Mouse (Mus musculus) hindbrain, embryonic 14.5 days (tissue): ENCODE measurements around the gene Vps37b. TPM values are rescaled to one million over a fixed set of nuclear protein-coding genes. Genes with fewer than 3 reads are reported as not detected.
A peak's percentile ranks its signal among the peaks of the same experiment; 100 is the strongest.

Source experiments
- ATAC-seq: fragments of 200-750 bp; cut with Nextera tagmentation; 2 replicates; pipeline ENCODE4 v1.8.0; 2017; ENCODE audit warnings: moderate number of reproducible peaks, mild to moderate bottlenecking, moderate TSS enrichment, moderate library complexity; ENCODE audit not compliant: low FRiP score
- DNase-seq: peaks from one replicate; pipeline ENCODE4 v3.0.0-alpha.2; 2015; ENCODE audit warnings: low spot score
- H3K27ac ChIP-seq: fragments of 300-500 bp; sonication (generic); 2 replicates; pipeline ENCODE4 v1.5.1; 2014; ENCODE audit warnings: mild to moderate bottlenecking, moderate library complexity
- H3K27me3 ChIP-seq: fragments of 300-500 bp; sonication (generic); 2 replicates; pipeline ENCODE4 v1.6.1; 2014; ENCODE audit warnings: mild to moderate bottlenecking, low read length, mixed read lengths; ENCODE audit not compliant: control insufficient read depth, insufficient read depth
- H3K36me3 ChIP-seq: fragments of 300-500 bp; sonication (generic); replicated peaks from 2 replicates; pipeline ENCODE4 v1.6.1; 2014; ENCODE audit not compliant: control insufficient read depth, insufficient read depth
- H3K4me1 ChIP-seq: fragments of 300-500 bp; sonication (generic); replicated peaks from 2 replicates; pipeline ENCODE4 v1.6.1; 2014; ENCODE audit warnings: antibody characterized with exemption, low read length, mixed read lengths; ENCODE audit not compliant: control insufficient read depth, insufficient read depth
- H3K4me2 ChIP-seq: fragments of 300-500 bp; sonication (generic); replicated peaks from 2 replicates; pipeline ENCODE4 v1.6.1; 2014; ENCODE audit warnings: mild to moderate bottlenecking, moderate library complexity
- H3K4me3 ChIP-seq: fragments of 300-500 bp; sonication (generic); replicated peaks from 2 replicates; pipeline ENCODE4 v1.5.1; 2014; ENCODE audit warnings: mild to moderate bottlenecking, low read length
- H3K9ac ChIP-seq: fragments of 300-500 bp; sonication (generic); 2 replicates; pipeline ENCODE4 v1.6.1; 2014
- H3K9me3 ChIP-seq: fragments of 300-500 bp; sonication (generic); 2 replicates; pipeline ENCODE4 v1.6.1; 2016; ENCODE audit warnings: low read length; ENCODE audit not compliant: control insufficient read depth
- WGBS: fragments of 180-500 bp; shearing (Covaris S2); extraction: QIAGEN DNeasy Blood & Tissue Kit; methylation state at CpG from one replicate; pipeline ENCODE4 v1.1.7; 2014; 5-methylcytosine and 5-hydroxymethylcytosine counted together
- polyA plus RNA-seq: library from polyadenylated mRNA; unstranded; fragments of >200 nt; fragmentation: Nextera tagmentation; extraction: Ambion mirVana; gene quantifications from 2 replicates; pipeline ENCODE4 v1.2.1, GENCODE M21; 2014

Gene Vps37b
- polyA plus RNA-seq = 59.5 and 61.7 TPM in 2 replicates

- Histone ChIP-seq H3K9ac (peak within 1 kb of the TSS; percentile 99), H3K4me3 (peak within 1 kb of the TSS; percentile 96), H3K36me3 (no peaks in the 10 kb centered on the region; the same call in 1 of the 2 replicates), H3K27me3 (no peaks in the 10 kb centered on the region), H3K4me1 (peaks cover 33% of the 10 kb centered on the region), H3K9me3 (no peaks in the 10 kb centered on the region), H3K4me2 (peak within 1 kb of the TSS; percentile 86), H3K27ac (peak within 1 kb of the TSS; percentile 97)
- peak; percentile 75 for ATAC-seq
- DNase-seq = peak; percentile 97
- under 1% methylated on average over 52 of the region's 52 CpGs for WGBS
These were observed at the start of gene Vps37b for GRCm38 (mm10) chr5:124032001-124032508. Gene Vps37b, minus strand, starts transcription at chr5:124032270.

GRCm38 (mm10) chr5:124079880-124080279 is 47.8 kb upstream of the Vps37b start:
- no peaks in the 10 kb centered on the region for H3K27me3 ChIP-seq
- H3K27ac ChIP-seq = no peak overlapping the region
- DNase-seq (no peak), ATAC-seq (no peak)
- H3K9me3 ChIP-seq = no peaks in the 10 kb centered on the region
- H3K4me1 ChIP-seq = peaks cover 13% of the 10 kb centered on the region; the same call in 1 of the 2 replicates
- WGBS = 95% methylated on average over 17 of the region's 17 CpGs
- H3K36me3 ChIP-seq = no peaks in the 10 kb centered on the region
- H3K4me2 ChIP-seq = no peak overlapping the region
- 0 out of 2 replicates have a peak overlapping the region, but pooled peaks have one; percentile 8 for H3K9ac ChIP-seq
- no peak overlapping the region for H3K4me3 ChIP-seq

GRCm38 (mm10) chr5:124078794-124079416 is 46.8 kb upstream of the Vps37b start:
- Histone ChIP-seq H3K27ac (peak overlapping the region; percentile 74), H3K4me1 (peaks cover 13% of the 10 kb centered on the region; the same call in 1 of the 2 replicates), H3K9me3 (no peaks in the 10 kb centered on the region), H3K4me2 (peak overlapping the region; percentile 21; the same call in 1 of the 2 replicates), H3K27me3 (no peaks in the 10 kb centered on the region), H3K9ac (no peak overlapping the region), H3K36me3 (no peaks in the 10 kb centered on the region), H3K4me3 (no peak overlapping the region)
- ATAC-seq = peak; percentile 78
- peak; percentile 79 for DNase-seq
- WGBS = 43% methylated on average over 9 of the region's 9 CpGs

DNA sequence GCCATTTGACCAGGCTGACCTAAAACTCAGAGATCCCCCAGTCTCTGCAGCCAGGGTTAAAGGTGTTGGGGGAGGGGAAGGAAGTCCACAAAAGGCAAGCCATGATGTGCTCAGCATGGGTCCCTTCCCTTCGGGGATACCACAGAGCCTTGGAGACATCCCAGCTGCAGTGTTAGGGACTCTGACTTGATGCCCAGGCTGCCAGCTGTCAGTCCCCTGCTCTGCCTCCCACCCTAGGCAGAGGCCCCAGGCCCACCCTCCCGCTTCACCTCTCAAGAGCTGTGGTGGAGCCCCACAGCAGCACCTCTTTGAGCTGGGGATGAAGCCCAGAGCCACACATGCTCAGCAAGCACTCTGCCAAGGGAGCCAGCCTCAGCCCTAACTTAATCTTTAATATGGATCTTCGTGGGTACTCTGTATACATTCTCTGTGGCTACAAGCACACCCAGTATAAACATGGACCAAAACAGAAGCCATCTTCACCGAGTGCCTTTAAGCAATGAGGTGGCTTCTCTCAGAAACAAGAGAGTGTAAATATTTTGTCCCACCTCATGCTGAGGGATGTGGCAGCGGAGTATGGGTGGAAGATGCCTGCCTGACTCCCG is 45.9 kb upstream of the Vps37b start:
- H3K27me3 ChIP-seq = no peaks in the 10 kb centered on the region
- peaks cover 13% of the 10 kb centered on the region; the same call in 1 of the 2 replicates for H3K4me1 ChIP-seq
- WGBS = 55% methylated on average over 6 of the region's 6 CpGs
- H3K4me3 ChIP-seq = no peak overlapping the region
- H3K4me2 ChIP-seq = 0 out of 2 replicates have a peak overlapping the region, but pooled peaks have one; percentile 21
- no peaks in the 10 kb centered on the region for H3K36me3 ChIP-seq
- H3K9ac ChIP-seq = no peak overlapping the region
- H3K27ac ChIP-seq = peak overlapping the region; percentile 10; the same call in 1 of the 2 replicates
- no peak for DNase-seq
- no peak for ATAC-seq
- H3K9me3 ChIP-seq = no peaks in the 10 kb centered on the region

DNA sequence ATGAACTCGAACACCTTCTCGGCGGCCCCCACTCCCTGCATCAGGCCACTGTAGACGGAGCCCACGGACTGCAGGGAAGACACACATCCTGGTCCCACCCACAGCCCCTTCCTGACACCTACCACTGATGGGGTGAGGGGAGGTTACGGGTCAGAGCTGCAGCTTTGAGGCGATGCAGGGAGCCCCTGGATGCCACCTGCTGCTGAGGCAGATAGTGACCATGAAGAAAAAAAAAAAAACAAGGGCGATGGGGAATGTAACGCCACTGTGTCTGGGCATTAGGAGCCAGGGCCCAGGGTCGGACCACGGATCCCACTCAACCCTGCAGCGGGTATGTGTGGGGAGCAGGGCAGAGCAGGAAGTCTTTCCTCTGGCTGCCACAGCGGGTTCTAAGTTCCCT is 45.2 kb upstream of the Vps37b start:
- Histone ChIP-seq H3K4me3 (no peak overlapping the region), H3K36me3 (no peaks in the 10 kb centered on the region), H3K4me2 (no peak overlapping the region), H3K27me3 (no peaks in the 10 kb centered on the region), H3K9me3 (no peaks in the 10 kb centered on the region), H3K4me1 (peaks cover 13% of the 10 kb centered on the region; the same call in 1 of the 2 replicates), H3K27ac (no peak overlapping the region), H3K9ac (no peak overlapping the region)
- no peak for ATAC-seq
- no peak for DNase-seq
- WGBS = 85% methylated on average over 13 of the region's 13 CpGs

DNA sequence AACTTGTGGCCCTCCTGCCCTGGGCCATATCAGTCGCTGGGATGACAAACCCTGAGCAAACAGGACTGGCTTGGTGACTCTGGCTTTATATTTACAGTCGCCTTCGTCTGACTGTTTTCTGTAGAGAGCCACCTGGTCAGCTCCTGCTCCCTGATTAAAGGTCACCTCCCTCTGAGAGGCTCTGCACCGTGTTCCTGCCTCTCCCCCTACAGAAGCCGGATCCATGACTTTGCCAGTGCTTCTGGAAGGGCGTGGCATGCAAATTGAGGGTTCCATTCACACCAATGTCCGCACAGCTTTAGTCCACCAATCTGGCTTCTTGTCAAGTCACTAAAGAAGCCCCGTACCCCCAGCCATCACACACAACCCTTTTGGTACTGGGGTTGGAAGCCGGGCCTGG is 44.5 kb upstream of the Vps37b start:
- Histone ChIP-seq H3K27ac (no peak overlapping the region), H3K9ac (no peak overlapping the region), H3K4me3 (no peak overlapping the region), H3K4me2 (no peak overlapping the region), H3K27me3 (no peaks in the 10 kb centered on the region), H3K36me3 (no peaks in the 10 kb centered on the region), H3K9me3 (no peaks in the 10 kb centered on the region), H3K4me1 (peaks cover 13% of the 10 kb centered on the region; the same call in 1 of the 2 replicates)
- 53% methylated on average over 9 of the region's 9 CpGs for WGBS
- DNase-seq (no peak), ATAC-seq (no peak)

- no peaks in the 10 kb centered on the region for H3K9me3 ChIP-seq
- DNase-seq = no peak
- H3K4me2 ChIP-seq = no peak overlapping the region
- H3K4me1 ChIP-seq = peaks cover 13% of the 10 kb centered on the region; the same call in 1 of the 2 replicates
- 86% methylated on average over 9 of the region's 9 CpGs for WGBS
- H3K4me3 ChIP-seq = no peak overlapping the region
- H3K27me3 ChIP-seq = no peaks in the 10 kb centered on the region
- H3K9ac ChIP-seq = no peak overlapping the region
- no peak overlapping the region for H3K27ac ChIP-seq
- no peak for ATAC-seq
- H3K36me3 ChIP-seq = no peaks in the 10 kb centered on the region
These were observed 43.6 kb upstream of the Vps37b start for GRCm38 (mm10) chr5:124075716-124076115.

DNA sequence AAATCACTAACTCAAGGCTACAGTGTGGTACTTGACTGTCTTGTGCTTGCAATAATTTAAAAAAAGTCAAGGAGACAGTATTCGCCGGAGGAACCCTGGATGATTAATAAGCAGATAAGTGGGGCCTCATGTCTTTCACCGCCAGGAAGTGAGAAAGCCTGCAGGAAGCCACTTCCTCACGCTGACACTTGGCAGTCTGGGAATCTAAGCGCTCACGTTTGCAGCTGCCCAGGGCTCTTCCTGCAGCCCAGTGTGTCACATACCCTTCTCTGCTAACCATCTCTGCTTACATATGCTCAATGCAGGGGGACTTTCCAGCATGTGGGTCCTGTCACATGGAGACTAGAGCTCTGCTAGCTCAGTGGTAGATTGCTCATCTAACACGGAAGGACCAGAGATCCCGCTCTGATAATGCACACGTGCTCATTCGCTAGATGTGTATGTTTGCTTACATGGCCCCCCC is 42.8 kb upstream of the Vps37b start:
- Histone ChIP-seq H3K4me1 (peaks cover 13% of the 10 kb centered on the region; the same call in 1 of the 2 replicates), H3K27me3 (no peaks in the 10 kb centered on the region), H3K4me2 (no peak overlapping the region), H3K4me3 (no peak overlapping the region), H3K9me3 (no peaks in the 10 kb centered on the region), H3K36me3 (no peaks in the 10 kb centered on the region), H3K27ac (no peak overlapping the region), H3K9ac (no peak overlapping the region)
- ATAC-seq = no peak
- DNase-seq = no peak
- WGBS = 57% methylated on average over 10 of the region's 10 CpGs

DNA sequence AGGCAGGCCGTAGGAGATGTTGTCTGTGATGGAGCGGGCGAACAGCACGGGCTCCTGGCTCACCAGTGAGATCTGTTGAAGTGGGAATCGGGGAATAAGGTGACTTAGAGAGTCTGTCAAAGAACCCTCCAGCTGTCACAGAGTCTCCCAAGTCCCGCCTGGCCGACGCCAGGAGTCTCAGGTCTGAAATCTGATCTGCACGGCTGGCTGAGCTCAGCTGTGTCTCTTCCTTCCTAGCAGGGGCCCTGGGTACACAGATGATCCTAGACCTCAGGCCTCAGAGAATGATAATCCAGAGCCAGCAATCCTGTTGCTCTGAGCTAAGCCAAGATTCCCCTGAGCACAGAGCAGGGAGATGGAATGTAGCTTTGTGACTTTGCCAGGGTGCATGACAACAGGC is 41.6 kb upstream of the Vps37b start:
- Histone ChIP-seq H3K9me3 (no peaks in the 10 kb centered on the region), H3K4me3 (no peak overlapping the region), H3K4me1 (peaks cover 10% of the 10 kb centered on the region; the same call in 1 of the 2 replicates), H3K36me3 (no peaks in the 10 kb centered on the region), H3K4me2 (no peak overlapping the region), H3K9ac (no peak overlapping the region), H3K27ac (no peak overlapping the region), H3K27me3 (no peaks in the 10 kb centered on the region)
- ATAC-seq (no peak), DNase-seq (no peak)
- WGBS = 49% methylated on average over 9 of the region's 9 CpGs
